Mouse (Mus musculus): Measurements from ENCODE around the gene Pak7. TPM values are rescaled to one million over a fixed set of nuclear protein-coding genes. Genes with fewer than 3 reads are reported as not detected.
"Not testable (repeated sequence)": the region's sequence is repeated elsewhere in the genome, so short reads cannot be mapped to it uniquely, and the experiment has no call there.

Pak7 gene
- polyA plus RNA-seq (2021), result not detected

DNA sequence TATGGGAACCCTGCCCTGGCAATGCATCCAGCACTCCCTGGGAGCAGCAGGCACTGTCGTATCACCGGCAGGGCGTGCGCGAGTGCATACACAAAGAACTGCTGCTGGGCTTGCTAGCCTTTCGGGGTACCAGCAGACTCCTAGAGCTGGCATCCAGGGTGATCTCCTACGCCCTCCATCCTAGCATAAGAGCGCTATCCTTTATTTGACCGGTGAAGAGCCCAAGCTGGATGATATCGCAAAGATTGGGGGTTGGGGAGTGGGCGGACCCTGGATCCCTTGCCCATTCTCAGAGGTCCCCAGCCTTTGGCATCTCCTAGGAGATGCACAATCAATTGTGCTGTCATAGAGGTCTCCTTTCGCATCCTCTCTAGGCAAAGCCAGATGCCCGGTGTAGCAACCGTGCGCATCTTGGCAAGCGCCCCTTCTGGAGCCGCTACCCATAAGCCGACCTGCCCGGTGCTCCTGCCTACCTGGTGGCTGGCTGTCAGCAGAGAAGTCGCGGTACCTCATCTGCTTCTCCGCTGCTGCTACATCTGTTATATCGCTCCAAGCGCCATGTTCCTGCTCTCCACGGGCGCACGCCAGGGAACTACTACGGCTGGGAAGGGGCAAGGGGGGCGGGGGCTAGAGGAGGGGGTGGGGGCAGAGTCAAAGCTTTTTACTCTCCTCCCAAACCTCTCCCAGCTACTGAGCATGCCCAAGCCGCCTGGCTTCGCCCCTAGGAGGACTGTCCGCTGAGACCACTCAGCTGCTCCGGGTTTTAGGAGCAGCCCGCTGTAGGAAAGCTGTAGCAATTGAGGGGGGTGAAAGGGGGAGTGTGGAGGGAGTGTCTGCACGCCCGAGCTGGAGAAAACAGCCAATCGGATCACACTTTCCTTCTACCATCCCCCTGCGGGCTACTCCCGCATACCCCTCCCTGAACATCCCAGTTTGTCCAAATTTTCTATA, at the start of gene Pak7:
Gene Pak7, minus strand, starts transcription at position 787 of the 951 bp plus-strand sequence.
- DNase-seq (ENCODE audit: low read depth, low spot score) (no peak), ATAC-seq (no peak)
- TF ChIP-seq CTCF (IDR thresholded peaks at IDR 0.05), result no peak
- ChIA-PET POLR2A (no interaction called here), CTCF (no interaction called here)
- in situ Hi-C loops (cut with MboI; ENCODE audit: low pct_unique_long_range_greater_than_20kb), result no loop called here
- H3K27me3 ChIP-seq, result peaks cover 33% of the 10 kb centered on the region

- in situ Hi-C loops (cut with MboI; ENCODE audit: low pct_unique_long_range_greater_than_20kb), result no loop called here
- DNase-seq (ENCODE audit: low read depth, low spot score), result no peak
- ATAC-seq, result no peak
- ChIA-PET CTCF (no interaction called here), POLR2A (no interaction called here)
- H3K27me3 ChIP-seq, result no peaks in the 10 kb centered on the region
- TF ChIP-seq CTCF (IDR thresholded peaks at IDR 0.05), result no peak
Observed at GRCm38 (mm10) chr2:136425561-136425960, 37.8 kb upstream of the Pak7 start.

DNA sequence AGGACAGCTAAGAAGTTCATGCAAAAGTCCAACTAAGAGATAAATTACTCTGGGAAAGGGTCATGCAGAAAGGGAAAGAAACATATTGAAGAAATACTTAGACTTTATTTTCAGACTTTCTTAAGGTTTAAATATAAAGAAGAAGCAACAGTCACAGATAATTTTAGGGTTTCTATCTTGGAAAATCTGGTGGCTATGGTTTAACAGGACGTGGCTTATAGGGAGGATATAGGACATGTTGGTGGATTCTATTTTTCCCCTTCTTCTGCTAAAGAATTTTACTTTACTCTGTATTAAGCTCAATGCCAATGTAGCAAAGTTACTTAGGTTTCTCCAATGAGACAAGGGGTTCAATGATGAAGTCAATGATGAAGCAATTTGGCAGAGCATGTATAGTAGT, 31.8 kb upstream of the Pak7 start:
- no peaks in the 10 kb centered on the region for H3K27me3 ChIP-seq
- in situ Hi-C loops (cut with MboI; ENCODE audit: low pct_unique_long_range_greater_than_20kb), result no loop called here
- no peak for TF ChIP-seq CTCF (IDR thresholded peaks at IDR 0.05)
- ChIA-PET CTCF (no interaction called here), POLR2A (no interaction called here)
- DNase-seq (ENCODE audit: low read depth, low spot score), result no peak
- no peak for ATAC-seq

- ATAC-seq, result no peak
- DNase-seq (ENCODE audit: low read depth, low spot score), result no peak
- in situ Hi-C loops (cut with MboI; ENCODE audit: low pct_unique_long_range_greater_than_20kb), result no loop called here
- no peak for TF ChIP-seq CTCF (IDR thresholded peaks at IDR 0.05)
- CTCF ChIA-PET, result no interaction called here
- POLR2A ChIA-PET, result no interaction called here
- no peaks in the 10 kb centered on the region for H3K27me3 ChIP-seq
Observed at GRCm38 (mm10) chr2:136416381-136416780, 28.6 kb upstream of the Pak7 start.

- CTCF ChIA-PET, result interaction anchor here (1.5 kb wide), 1 partner anchor 38 kb away, joined by 3 read pairs; no protein-coding TSS in a partner anchor
- H3K27me3 ChIP-seq, result peaks cover 9% of the 10 kb centered on the region
- ATAC-seq (no peak), DNase-seq (ENCODE audit: low read depth, low spot score) (no peak)
- in situ Hi-C loops (cut with MboI; ENCODE audit: low pct_unique_long_range_greater_than_20kb), result no loop called here
- TF ChIP-seq CTCF (IDR thresholded peaks at IDR 0.05), result no peak
- POLR2A ChIA-PET, result no interaction called here
Observed at GRCm38 (mm10) chr2:136402587-136402986, 14.8 kb upstream of the Pak7 start.

DNA sequence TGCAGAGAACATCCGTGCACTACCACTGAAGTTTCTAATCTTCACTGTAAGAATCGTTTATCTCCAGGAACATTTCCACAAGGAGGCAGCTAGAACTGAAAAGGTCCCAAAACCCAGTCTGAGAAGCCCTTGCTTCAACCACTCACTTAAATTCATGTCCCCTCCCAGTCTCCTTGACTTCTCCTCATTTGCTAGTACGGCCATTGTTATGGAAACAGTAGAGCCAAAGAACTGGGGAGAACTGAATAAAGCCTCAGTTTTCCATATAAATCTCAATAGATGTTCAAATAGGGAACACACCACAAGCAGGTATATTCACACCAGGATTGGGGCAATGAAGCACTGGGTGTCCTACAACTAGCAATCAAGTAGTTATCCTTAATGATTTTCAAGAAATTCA, 12.4 kb downstream of the Pak7 start:
- no peak for DNase-seq (ENCODE audit: low read depth, low spot score)
- ChIA-PET CTCF (no interaction called here), POLR2A (no interaction called here)
- TF ChIP-seq CTCF (IDR thresholded peaks at IDR 0.05), result no peak
- peaks cover 18% of the 10 kb centered on the region for H3K27me3 ChIP-seq
- no peak for ATAC-seq
- in situ Hi-C loops (cut with MboI; ENCODE audit: low pct_unique_long_range_greater_than_20kb), result no loop called here

DNA sequence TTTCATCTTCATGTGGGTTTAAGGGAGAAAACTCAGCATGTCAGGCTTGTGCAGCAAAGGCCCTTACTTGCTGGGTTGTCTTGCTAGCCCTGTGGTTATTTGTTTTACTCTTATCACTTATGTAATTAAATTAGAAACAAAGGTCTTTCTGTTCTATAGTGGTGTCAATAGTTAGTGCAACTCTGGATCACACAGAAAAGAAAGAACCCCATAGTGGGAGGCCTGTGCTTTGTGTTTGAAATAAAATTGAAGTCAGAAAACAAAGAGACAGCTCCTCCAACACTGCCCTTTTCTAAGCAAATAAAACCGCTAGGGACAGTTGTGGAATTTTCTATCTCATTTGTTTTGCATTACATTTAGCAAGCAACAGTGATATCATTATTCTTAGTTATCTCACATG, 15.4 kb downstream of the Pak7 start:
- CTCF ChIA-PET, result no interaction called here
- POLR2A ChIA-PET, result no interaction called here
- DNase-seq (ENCODE audit: low read depth, low spot score) (no peak), ATAC-seq (no peak)
- no peak for TF ChIP-seq CTCF (IDR thresholded peaks at IDR 0.05)
- in situ Hi-C loops (cut with MboI; ENCODE audit: low pct_unique_long_range_greater_than_20kb), result no loop called here
- no peaks in the 10 kb centered on the region for H3K27me3 ChIP-seq

DNA sequence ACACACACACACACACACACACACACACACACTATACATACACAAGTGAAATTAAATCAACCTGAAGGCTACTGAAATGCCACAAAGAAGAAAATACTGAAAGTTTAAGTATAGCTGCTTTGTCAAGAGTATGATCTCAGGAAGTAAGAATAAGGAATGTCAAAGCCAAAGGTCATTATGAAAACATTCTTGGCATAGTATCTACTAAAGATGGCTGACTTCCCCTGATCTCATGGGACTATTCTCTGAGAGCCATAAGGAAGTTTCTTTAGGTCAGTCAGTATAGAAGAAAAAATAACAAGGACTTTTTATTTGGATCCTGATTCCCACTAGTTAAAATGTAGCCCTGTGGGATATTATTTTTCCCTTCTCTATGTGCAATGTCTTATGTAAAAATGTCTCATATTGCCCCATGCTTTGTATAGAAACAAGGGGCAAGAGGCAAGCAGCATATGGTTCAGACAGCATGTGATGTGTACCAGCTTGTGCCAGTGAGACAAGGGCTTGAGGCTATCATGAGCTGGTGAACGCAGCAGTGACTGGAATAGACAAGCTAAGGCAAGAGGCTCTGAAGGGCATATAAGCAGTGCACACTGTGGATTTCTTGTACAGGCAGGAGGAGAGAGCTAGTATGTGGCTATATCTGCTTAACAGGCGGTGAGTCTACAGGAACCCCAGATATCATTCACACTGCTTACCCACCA, 36.2 kb downstream of the Pak7 start:
- in situ Hi-C loops (cut with MboI; ENCODE audit: low pct_unique_long_range_greater_than_20kb), result no loop called here
- DNase-seq (ENCODE audit: low read depth, low spot score), result no peak
- no peak for TF ChIP-seq CTCF (IDR thresholded peaks at IDR 0.05)
- ChIA-PET POLR2A (no interaction called here), CTCF (no interaction called here)
- no peaks in the 10 kb centered on the region for H3K27me3 ChIP-seq
- ATAC-seq, result no peak

GRCm38 (mm10) chr2:136350459-136350858, 37.3 kb downstream of the Pak7 start:
- TF ChIP-seq CTCF (IDR thresholded peaks at IDR 0.05), result no peak
- DNase-seq (ENCODE audit: low read depth, low spot score) (no peak), ATAC-seq (no peak)
- ChIA-PET CTCF (no interaction called here), POLR2A (no interaction called here)
- H3K27me3 ChIP-seq, result no peaks in the 10 kb centered on the region
- in situ Hi-C loops (cut with MboI; ENCODE audit: low pct_unique_long_range_greater_than_20kb), result no loop called here

- in situ Hi-C loops (cut with MboI; ENCODE audit: low pct_unique_long_range_greater_than_20kb), result no loop called here
- CTCF ChIA-PET, result no interaction called here
- DNase-seq (ENCODE audit: low read depth, low spot score), result no peak
Observed at GRCm38 (mm10) chr2:136349671-136350275, 38.0 kb downstream of the Pak7 start.

DNA sequence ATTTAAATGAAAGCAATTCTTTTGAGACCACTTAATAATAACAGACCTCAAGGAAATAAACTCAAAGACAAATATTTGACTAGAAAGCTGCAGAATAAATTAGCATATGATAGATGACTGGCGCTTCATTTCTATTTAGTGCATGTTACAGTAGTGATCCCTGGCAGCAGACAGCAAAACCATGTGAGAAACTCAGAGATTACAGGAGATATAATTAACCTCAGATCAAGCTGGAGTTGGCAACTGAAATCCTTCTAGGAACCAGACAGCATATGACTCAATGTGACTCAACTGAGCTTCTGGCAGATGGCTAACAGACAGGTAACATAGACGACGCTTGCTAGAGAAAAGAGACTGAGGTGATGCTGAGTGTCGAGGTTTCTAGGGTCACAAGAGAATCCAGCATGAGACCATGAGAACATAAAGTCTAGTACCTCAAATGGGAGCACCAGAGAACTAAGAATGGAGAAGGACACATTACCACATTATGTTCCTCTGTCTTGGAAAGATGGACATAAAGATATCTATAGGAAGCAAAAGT, 43.5 kb downstream of the Pak7 start:
- POLR2A ChIA-PET; DNase-seq (ENCODE audit: low read depth, low spot score): not testable (repeated sequence)

More at GRCm38 (mm10) chr2:136349671-136350275, 38.0 kb downstream of the Pak7 start:
- no peak for TF ChIP-seq CTCF (IDR thresholded peaks at IDR 0.05)
- POLR2A ChIA-PET, result no interaction called here
- ATAC-seq, result no peak
- no peaks in the 10 kb centered on the region for H3K27me3 ChIP-seq

More for the DNA sequence above, 43.5 kb downstream of the Pak7 start:
- H3K27me3 ChIP-seq; ATAC-seq; in situ Hi-C loops (cut with MboI; ENCODE audit: low pct_unique_long_range_greater_than_20kb); CTCF ChIA-PET: not testable (repeated sequence)
